Mouse (Mus musculus) hindbrain, embryonic 16.5 days (tissue): ENCODE results near the gene Nfkbie. TPM values are rescaled to one million over a fixed set of nuclear protein-coding genes. Genes with fewer than 3 reads are reported as not detected.
A peak's percentile ranks its signal among the peaks of the same experiment; 100 is the strongest.

Experiments used
- ATAC-seq: fragments of 200-750 bp; cut with Nextera tagmentation; 2 replicates; pipeline ENCODE4 v1.8.0; 2017; ENCODE audit warnings: moderate TSS enrichment, moderate library complexity
- H3K27ac ChIP-seq: fragments of 300-500 bp; sonication (generic); 2 replicates; pipeline ENCODE4 v1.5.1; 2014; ENCODE audit warnings: low read depth, mild to moderate bottlenecking, control low read depth, low read length, moderate library complexity
- H3K27me3 ChIP-seq: fragments of 300-500 bp; sonication (generic); replicated peaks from 2 replicates; pipeline ENCODE4 v1.6.1; 2014; ENCODE audit warnings: low read length; ENCODE audit not compliant: control insufficient read depth, insufficient read depth
- H3K36me3 ChIP-seq: fragments of 300-500 bp; sonication (generic); 2 replicates; pipeline ENCODE4 v1.6.1; 2014; ENCODE audit warnings: mild to moderate bottlenecking, low read length, moderate library complexity, mixed read lengths; ENCODE audit not compliant: control insufficient read depth, insufficient read depth
- H3K4me1 ChIP-seq: fragments of 300-500 bp; sonication (generic); 2 replicates; pipeline ENCODE4 v1.6.1; 2014; ENCODE audit warnings: low read depth, low read length; ENCODE audit not compliant: control insufficient read depth, insufficient read depth
- H3K4me2 ChIP-seq: fragments of 300-500 bp; sonication (generic); 2 replicates; pipeline ENCODE4 v1.6.1; 2014; ENCODE audit warnings: mild to moderate bottlenecking, low read length, control low read depth, moderate library complexity
- H3K4me3 ChIP-seq: fragments of 300-500 bp; sonication (generic); 2 replicates; pipeline ENCODE4 v1.5.1; 2014; ENCODE audit warnings: mild to moderate bottlenecking, low read length, control low read depth, moderate library complexity
- H3K9ac ChIP-seq: fragments of 300-500 bp; sonication (generic); 2 replicates; pipeline ENCODE4 v1.6.1; 2014; ENCODE audit warnings: low read depth, mild to moderate bottlenecking, control low read depth, low read length, moderate library complexity
- H3K9me3 ChIP-seq: fragments of 300-500 bp; sonication (generic); 2 replicates; pipeline ENCODE4 v1.6.1; 2014; ENCODE audit warnings: mild to moderate bottlenecking, low read length, moderate library complexity; ENCODE audit not compliant: control insufficient read depth
- WGBS: fragments of 180-500 bp; shearing (Covaris S2); extraction: QIAGEN DNeasy Blood & Tissue Kit; methylation state at CpG from one replicate; pipeline ENCODE4 v1.1.7; 2014; 5-methylcytosine and 5-hydroxymethylcytosine counted together
- polyA plus RNA-seq: library from polyadenylated mRNA; unstranded; fragments of >200 nt; fragmentation: Nextera tagmentation; extraction: Ambion mirVana; gene quantifications from 2 replicates; pipeline ENCODE4 v1.2.1, GENCODE M21; 2015

Gene Nfkbie
- polyA plus RNA-seq, 1 experiment from 2014 or later: 6.8 TPM

GRCm38 (mm10) chr17:45538394-45538793 is 17.1 kb upstream of the Nfkbie start:
- H3K27me3 ChIP-seq: peaks cover 9% of the 10 kb centered on the region
- WGBS: 64% methylated on average over 4 of the region's 4 CpGs

GRCm38 (mm10) chr17:45539664-45540063 is 15.8 kb upstream of the Nfkbie start:
- WGBS: 82% methylated on average over 21 of the region's 21 CpGs
- Histone ChIP-seq H3K27me3 (peaks cover 9% of the 10 kb centered on the region), H3K36me3 (no peaks in the 10 kb centered on the region), H3K4me3 (no peak overlapping the region), H3K9me3 (no peaks in the 10 kb centered on the region), H3K4me2 (no peak overlapping the region), H3K9ac (no peak overlapping the region), H3K4me1 (peaks cover 8% of the 10 kb centered on the region), H3K27ac (no peak overlapping the region)
- ATAC-seq: no peak

More at GRCm38 (mm10) chr17:45538394-45538793, 17.1 kb upstream of the Nfkbie start:
- Histone ChIP-seq H3K9me3 (no peaks in the 10 kb centered on the region), H3K4me2 (no peak overlapping the region), H3K9ac (no peak overlapping the region), H3K4me3 (no peak overlapping the region), H3K36me3 (no peaks in the 10 kb centered on the region), H3K27ac (no peak overlapping the region), H3K4me1 (peaks cover 4% of the 10 kb centered on the region; the same call in 1 of the 2 replicates)
- ATAC-seq: no peak

- Histone ChIP-seq H3K36me3 (peaks cover 6% of the 10 kb centered on the region; the same call in 1 of the 2 replicates), H3K4me1 (peaks cover 20% of the 10 kb centered on the region), H3K9ac (no peak overlapping the region), H3K4me2 (no peak overlapping the region), H3K27me3 (peaks cover 6% of the 10 kb centered on the region; the same call in 1 of the 2 replicates), H3K27ac (no peak overlapping the region), H3K4me3 (no peak overlapping the region), H3K9me3 (no peaks in the 10 kb centered on the region)
- ATAC-seq: no peak
- 37% methylated on average over 6 of the region's 6 CpGs for WGBS
Measured at GRCm38 (mm10) chr17:45542129-45542528, 13.4 kb upstream of the Nfkbie start.

GRCm38 (mm10) chr17:45542705-45543104 is 12.8 kb upstream of the Nfkbie start:
- WGBS: 73% methylated on average over 2 of the region's 2 CpGs
- ATAC-seq: no peak
- H3K27me3 ChIP-seq: peaks cover 6% of the 10 kb centered on the region; the same call in 1 of the 2 replicates

GRCm38 (mm10) chr17:45543115-45543514 is 12.4 kb upstream of the Nfkbie start:
- H3K27ac ChIP-seq: no peak overlapping the region
- WGBS: 44% methylated on average over 1 of the region's 1 CpGs
- peaks cover 6% of the 10 kb centered on the region; the same call in 1 of the 2 replicates for H3K27me3 ChIP-seq

More at GRCm38 (mm10) chr17:45542705-45543104, 12.8 kb upstream of the Nfkbie start:
- Histone ChIP-seq H3K27ac (no peak overlapping the region), H3K4me3 (no peak overlapping the region), H3K9ac (no peak overlapping the region), H3K4me2 (no peak overlapping the region), H3K36me3 (peaks cover 6% of the 10 kb centered on the region; the same call in 1 of the 2 replicates), H3K9me3 (no peaks in the 10 kb centered on the region), H3K4me1 (peaks cover 23% of the 10 kb centered on the region)

GRCm38 (mm10) chr17:45544001-45544872 is 11.3 kb upstream of the Nfkbie start:
- no peak for ATAC-seq
- WGBS: 10% methylated on average over 24 of the region's 24 CpGs
- Histone ChIP-seq H3K4me3 (no peak overlapping the region), H3K4me1 (peaks cover 27% of the 10 kb centered on the region), H3K4me2 (no peak overlapping the region; the same call in 1 of the 2 replicates), H3K36me3 (peaks cover 6% of the 10 kb centered on the region; the same call in 1 of the 2 replicates), H3K9ac (no peak overlapping the region), H3K9me3 (no peaks in the 10 kb centered on the region), H3K27ac (no peak overlapping the region; the same call in 1 of the 2 replicates), H3K27me3 (peaks cover 6% of the 10 kb centered on the region; the same call in 1 of the 2 replicates)

More at GRCm38 (mm10) chr17:45543115-45543514, 12.4 kb upstream of the Nfkbie start:
- no peak for ATAC-seq
- no peak overlapping the region for H3K4me3 ChIP-seq
- H3K36me3 ChIP-seq: peaks cover 6% of the 10 kb centered on the region; the same call in 1 of the 2 replicates
- no peak overlapping the region for H3K9ac ChIP-seq
- no peaks in the 10 kb centered on the region for H3K9me3 ChIP-seq
- H3K4me2 ChIP-seq: no peak overlapping the region
- H3K4me1 ChIP-seq: peaks cover 27% of the 10 kb centered on the region

- Histone ChIP-seq H3K36me3 (peaks cover 6% of the 10 kb centered on the region; the same call in 1 of the 2 replicates), H3K4me2 (peak overlapping the region; percentile 43), H3K4me1 (peaks cover 29% of the 10 kb centered on the region), H3K4me3 (peak overlapping the region; percentile 17; the same call in 1 of the 2 replicates), H3K9me3 (no peaks in the 10 kb centered on the region), H3K27ac (no peak overlapping the region; the same call in 1 of the 2 replicates), H3K9ac (no peak overlapping the region; the same call in 1 of the 2 replicates), H3K27me3 (peaks cover 6% of the 10 kb centered on the region; the same call in 1 of the 2 replicates)
- ATAC-seq: no peak
- 9% methylated on average over 36 of the region's 46 CpGs for WGBS
Measured at GRCm38 (mm10) chr17:45544873-45545277, 10.6 kb upstream of the Nfkbie start.

- Histone ChIP-seq H3K4me2 (peak overlapping the region; percentile 43), H3K4me1 (peaks cover 34% of the 10 kb centered on the region), H3K9ac (peak overlapping the region; percentile 18; the same call in 1 of the 2 replicates), H3K27ac (no peak overlapping the region), H3K27me3 (peaks cover 6% of the 10 kb centered on the region; the same call in 1 of the 2 replicates), H3K9me3 (no peaks in the 10 kb centered on the region), H3K36me3 (peaks cover 6% of the 10 kb centered on the region; the same call in 1 of the 2 replicates), H3K4me3 (peak overlapping the region; percentile 17; the same call in 1 of the 2 replicates)
- WGBS: 11% methylated on average over 74 of the region's 74 CpGs
- ATAC-seq: no peak
Measured at GRCm38 (mm10) chr17:45545278-45545961, 10.1 kb upstream of the Nfkbie start.
